Mouse (Mus musculus) lung, adult 2 months (tissue): ENCODE measurements around the gene Ppp1r35.

Source experiments
- CTCF ChIP-seq: fragments of 200-500 bp; IDR thresholded peaks from 2 replicates; pipeline ENCODE4 v1.5.1; 2011; ENCODE audit warnings: mild to moderate bottlenecking, low read length, control low read depth; ENCODE audit not compliant: insufficient read depth
- POLR2A ChIP-seq: fragments of 200-500 bp; IDR thresholded peaks from 2 replicates; pipeline ENCODE4 v1.6.1; 2011; ENCODE audit warnings: low read depth, mild to moderate bottlenecking, control low read depth, low read length, borderline replicate concordance; ENCODE audit errors: extremely low read depth

DNA sequence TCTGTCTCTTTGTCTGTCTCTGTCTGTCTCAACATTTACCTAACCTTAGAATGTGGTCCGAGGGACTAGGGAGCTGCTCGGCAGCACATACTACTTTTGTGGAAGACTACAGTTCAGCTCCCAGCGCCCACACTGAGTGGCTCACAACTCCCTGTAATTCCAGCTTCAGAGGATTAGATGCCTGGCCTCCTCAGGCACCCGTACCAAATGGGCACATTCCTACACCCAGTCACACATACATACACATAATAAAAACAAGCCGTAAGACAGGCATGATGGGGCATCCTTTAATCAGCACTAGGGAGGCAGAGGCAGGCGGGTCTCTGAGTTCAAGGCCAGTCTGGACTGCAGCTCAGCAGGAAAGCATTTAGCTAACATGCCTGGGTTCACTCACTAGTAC lies 35.8 kb upstream of the Ppp1r35 start:
- TF ChIP-seq CTCF (no peak), POLR2A (no peak)
